Mouse (Mus musculus) liver, postnatal 0 days (tissue): ENCODE measurements around the gene Ric8a.

Source experiments
- CTCF ChIP-seq: sonication (generic); IDR thresholded peaks from 2 replicates; pipeline ENCODE4 v1.5.1; 2016; ENCODE audit warnings: antibody characterized with exemption, low read depth
- EP300 ChIP-seq: IDR thresholded peaks from 2 replicates; pipeline ENCODE4 v1.6.1; 2016; ENCODE audit warnings: antibody characterized with exemption, low read depth, mild to moderate bottlenecking

- TF ChIP-seq CTCF (no peak), EP300 (no peak)
Measured at GRCm38 (mm10) chr7:140846676-140847075, 10.1 kb upstream of the Ric8a start.
